Mouse (Mus musculus) T-helper 1 cell (primary cell): Measurements from ENCODE around the gene Obox1.
"Not testable (repeated sequence)": the region's sequence is repeated elsewhere in the genome, so short reads cannot be mapped to it uniquely, and the experiment has no call there.

Source experiments
- in situ Hi-C: fragments of 300-600 bp; cut with MboI, MseI; formaldehyde crosslinking; loops from one replicate; pipeline ENCODE4 v1.15.1; 2025; ENCODE audit warnings: high pct_unique_total_duplicates

The Obox1 gene

GRCm38 (mm10) chr7:15388421-15388998, at the start of gene Obox1, which contains the start of gene Obox2:
Gene Obox1 (plus strand): TSS chr7:15388948.
Gene Obox2 (plus strand): TSS chr7:15388721.
- in situ Hi-C loops = not testable (repeated sequence)

GRCm38 (mm10) chr7:15399147-15399874, 10.6 kb downstream of the Obox1 start:
- in situ Hi-C loops = not testable (repeated sequence)

- in situ Hi-C loops = not testable (repeated sequence)
These were observed 18.1 kb downstream of the Obox1 start for GRCm38 (mm10) chr7:15406816-15407215.

- in situ Hi-C loops = loop anchor here (5.0 kb wide), 1 partner anchor 159 kb away; no protein-coding TSS in a partner anchor
These were observed 29.3 kb downstream of the Obox1 start for GRCm38 (mm10) chr7:15418046-15418445.

- in situ Hi-C loops = loop anchor here (10.0 kb wide), 2 partner anchors 231 to 271 kb away; no protein-coding TSS in a partner anchor
These were observed 36.8 kb downstream of the Obox1 start for GRCm38 (mm10) chr7:15425537-15425936.

GRCm38 (mm10) chr7:15509411-15509810, 120.7 kb downstream of the Obox1 start:
- in situ Hi-C loops = not testable (repeated sequence)
